Mouse (Mus musculus) bone marrow macrophage, adult 2 months (primary cell): ENCODE data around the gene Tfdp2.

Source experiments
- CTCF ChIP-seq: IDR thresholded peaks from 2 replicates; pipeline ENCODE4 v1.5.1; 2012; ENCODE audit warnings: low read depth, mild to moderate bottlenecking, low read length, moderate library complexity
- POLR2A ChIP-seq: IDR thresholded peaks from 2 replicates; pipeline ENCODE4 v1.6.1; 2012; ENCODE audit warnings: mild to moderate bottlenecking, low read depth, low read length, borderline replicate concordance

DNA sequence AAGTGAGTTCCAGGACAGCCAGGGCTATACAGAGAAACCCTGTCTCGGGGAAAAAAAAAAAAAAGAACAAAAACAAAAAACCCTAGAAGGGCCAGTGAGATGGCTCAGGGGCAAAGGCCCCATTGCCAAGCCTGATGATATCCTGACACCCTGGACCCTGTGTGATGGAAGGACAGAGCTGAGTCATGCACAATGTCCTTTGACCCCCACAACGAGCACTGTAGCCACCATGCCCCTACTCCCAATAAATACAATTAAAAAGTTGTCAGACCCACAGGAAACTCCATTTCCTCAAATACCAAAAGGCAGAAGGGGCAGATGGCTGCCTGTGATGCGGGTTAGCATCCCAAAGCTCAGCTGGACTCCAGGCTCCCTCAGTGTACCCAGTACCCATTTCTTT lies 37.0 kb upstream of the Tfdp2 start:
- TF ChIP-seq CTCF (no peak), POLR2A (no peak)
